Mouse (Mus musculus): ENCODE measurements at regions not wholly inside any gene's neighbourhood (a gene's known extent, or its start where the extent isn't known, plus 50 kb on each side); places are given as distances from the start of the nearest gene placed in this dataset.

- TF ChIP-seq CTCF (conservative IDR thresholded peaks at IDR 0.05; ENCODE audit: low read length): no peak
- no peak for TF ChIP-seq POU5F1 (IDR thresholded peaks at IDR 0.05; ENCODE audit: borderline replicate concordance, low read length)
These were observed 103.3 kb upstream of the Dyrk2 start for GRCm38 (mm10) chr10:118973324-118973723.

Measured in E14TG2a.4 (cell line).